Mouse (Mus musculus): ENCODE results near the gene Gsk3a.
A peak's percentile ranks its signal among the peaks of the same experiment; 100 is the strongest.

The Gsk3a gene

DNA sequence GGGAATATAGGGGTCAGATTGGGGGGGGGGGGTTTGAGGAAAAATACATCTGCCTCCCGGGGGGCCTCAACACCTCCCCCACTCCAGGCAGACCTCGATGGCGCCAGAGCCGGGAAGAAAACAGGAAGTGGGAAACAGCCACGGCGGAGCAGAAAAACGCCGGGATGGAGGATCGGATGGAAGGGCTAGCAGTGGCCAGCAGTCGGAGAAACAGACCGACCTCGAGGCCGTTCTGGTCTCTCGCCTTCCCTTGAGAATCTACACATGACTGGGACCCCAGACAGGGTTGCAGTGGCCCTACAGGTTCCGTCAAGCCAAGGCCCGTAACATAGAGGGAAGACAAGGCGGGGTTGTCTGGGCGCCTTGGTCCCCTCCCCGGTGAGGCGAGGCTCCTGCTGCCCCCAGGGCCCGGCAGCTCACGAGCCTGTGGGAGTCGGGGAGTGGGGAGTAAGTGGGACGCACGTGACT lies 11.2 kb upstream of the Gsk3a start:
- DNase-seq, result peak; percentile 78

DNA sequence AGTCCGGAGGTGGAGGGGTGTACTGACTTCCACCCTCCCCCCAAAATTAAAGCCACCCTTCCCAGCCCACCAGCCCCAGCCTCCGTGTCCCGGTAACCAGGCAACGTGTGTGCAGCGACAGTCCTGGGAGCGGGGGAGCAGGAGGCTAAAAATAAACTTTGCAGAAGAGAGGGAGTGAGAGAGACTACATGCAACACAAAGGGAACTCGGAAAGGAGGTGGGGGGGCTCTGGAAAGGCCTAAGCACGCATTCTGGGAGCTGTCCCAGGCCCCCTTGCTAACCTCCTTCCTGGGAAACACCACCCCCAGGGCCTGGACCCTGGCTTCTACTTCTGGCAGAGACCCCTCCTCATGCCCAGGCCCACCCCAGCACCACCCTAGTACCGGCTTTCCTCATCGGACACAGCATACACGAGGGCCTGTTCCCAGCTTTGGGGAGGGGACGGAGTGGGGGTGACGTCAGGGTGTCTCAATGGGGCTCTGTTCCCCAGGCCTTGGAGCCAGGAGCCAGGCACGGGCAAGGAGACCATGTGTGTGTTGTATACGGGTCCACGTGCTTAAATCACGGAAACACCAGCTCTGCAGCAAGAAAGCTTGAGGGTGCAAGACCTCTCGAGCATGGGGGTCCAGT lies 10.5 kb upstream of the Gsk3a start:
- DNase-seq, result peak; percentile 79

DNA sequence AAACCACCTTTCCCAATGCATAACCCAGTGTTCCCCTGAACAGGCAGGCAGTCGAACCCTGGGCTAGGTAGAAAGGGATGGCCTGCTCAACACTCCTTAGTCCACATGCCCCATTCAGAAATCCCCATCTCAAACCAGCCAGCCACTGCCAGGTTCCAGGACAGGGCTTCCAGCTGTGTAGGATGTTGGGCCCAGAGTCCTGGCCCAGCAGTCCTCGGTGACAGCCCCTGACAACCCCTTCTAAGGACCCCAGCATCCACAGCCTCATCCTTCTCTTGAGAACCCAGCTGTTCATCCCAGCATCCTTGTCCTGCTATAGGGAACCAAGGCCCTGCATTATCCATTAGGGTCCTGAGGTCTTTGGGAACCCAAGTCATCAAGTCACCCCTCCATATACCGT lies 9.8 kb upstream of the Gsk3a start:
- no peak for DNase-seq

DNA sequence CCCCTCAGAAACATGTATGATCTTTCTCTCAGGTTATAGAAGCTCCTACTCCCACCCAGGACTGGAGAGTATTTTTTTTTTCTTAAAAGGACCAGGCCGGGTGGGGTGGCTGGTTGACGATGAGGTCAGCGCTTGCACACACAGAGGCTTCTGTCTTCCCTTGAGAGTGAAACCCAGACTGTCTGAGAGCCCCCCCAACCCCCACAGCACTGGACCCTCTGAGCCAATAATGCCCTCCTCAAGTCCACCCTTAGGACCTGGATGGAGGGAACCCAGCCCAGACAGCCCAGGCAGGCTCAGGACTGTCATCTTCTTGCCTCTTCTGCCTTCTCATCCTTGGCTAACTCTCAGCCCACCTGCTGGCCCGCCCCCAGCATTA lies 9.1 kb upstream of the Gsk3a start:
- DNase-seq, result no peak

DNA sequence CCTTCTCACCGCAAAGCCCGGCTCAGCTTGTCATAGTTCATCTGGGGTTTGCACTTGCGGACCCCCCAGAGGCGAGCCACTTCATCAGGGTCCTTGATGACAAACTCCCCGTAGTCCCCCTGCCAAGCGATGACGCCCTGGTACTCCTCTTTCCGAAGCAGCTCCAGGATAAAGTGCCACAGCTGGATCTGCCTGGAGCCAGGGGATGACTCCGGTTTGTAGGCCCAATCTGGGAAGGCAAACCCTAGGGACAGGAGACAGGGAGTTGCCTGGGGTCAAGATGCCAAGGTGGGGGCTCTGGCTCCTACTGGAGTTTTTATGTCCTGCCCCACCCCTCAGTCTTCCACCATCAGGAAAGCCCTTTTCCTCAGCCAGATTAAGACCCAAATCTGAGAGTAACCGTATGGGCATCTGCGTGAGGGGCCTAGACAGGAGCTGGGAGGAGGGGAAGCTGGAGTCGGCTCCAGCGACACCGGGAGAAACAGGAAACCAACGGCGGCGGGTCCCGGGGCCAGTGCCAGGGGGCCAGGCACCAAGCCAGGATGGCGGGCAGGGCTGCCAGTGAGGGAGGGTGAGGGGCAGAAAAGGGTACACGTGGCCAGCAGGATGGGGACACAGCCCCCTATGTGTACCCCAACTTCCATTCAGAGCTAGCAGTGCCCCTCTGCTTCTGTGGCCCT lies 8.6 kb upstream of the Gsk3a start:
- no peak for DNase-seq

DNA sequence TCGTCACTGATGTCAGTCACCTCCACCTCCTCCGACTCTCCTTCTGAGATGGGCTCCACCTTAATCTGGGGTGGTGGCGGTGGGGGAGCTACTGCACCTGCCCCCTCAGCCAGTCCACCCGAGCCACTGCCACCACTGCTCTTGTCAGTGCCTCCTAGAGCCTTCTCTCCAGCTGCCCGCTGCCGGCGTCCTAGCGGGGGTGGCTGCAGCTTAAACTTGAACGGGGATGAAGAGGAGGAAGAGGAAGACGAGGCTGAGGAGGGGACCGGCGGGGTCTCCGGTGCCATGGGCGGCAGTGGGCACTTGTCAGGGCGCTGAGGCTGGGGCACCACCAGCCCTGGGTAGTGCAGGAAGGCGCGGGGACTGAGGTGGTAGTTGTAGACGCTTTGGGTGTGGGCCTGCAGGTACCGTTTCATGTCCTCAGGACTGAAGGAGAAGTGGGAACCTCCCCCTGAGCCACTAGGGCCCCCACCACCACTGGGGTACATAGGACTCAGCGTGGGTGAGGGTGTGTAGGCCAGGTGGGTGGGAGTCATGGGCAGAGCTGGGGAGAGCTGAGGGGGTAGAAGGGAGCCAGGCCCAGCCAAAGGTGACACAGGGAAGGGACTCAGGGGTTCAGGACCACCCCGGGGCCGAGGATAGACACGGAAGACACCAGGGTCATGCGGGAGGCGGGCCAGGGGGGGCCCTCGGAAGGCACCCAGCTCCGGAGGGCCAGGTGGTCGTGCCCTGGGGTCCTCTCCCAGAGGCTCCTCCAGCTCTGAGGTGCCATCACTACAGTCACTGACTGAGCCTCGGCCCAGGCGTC lies 7.1 kb upstream of the Gsk3a start:
- DNase-seq, result no peak

DNA sequence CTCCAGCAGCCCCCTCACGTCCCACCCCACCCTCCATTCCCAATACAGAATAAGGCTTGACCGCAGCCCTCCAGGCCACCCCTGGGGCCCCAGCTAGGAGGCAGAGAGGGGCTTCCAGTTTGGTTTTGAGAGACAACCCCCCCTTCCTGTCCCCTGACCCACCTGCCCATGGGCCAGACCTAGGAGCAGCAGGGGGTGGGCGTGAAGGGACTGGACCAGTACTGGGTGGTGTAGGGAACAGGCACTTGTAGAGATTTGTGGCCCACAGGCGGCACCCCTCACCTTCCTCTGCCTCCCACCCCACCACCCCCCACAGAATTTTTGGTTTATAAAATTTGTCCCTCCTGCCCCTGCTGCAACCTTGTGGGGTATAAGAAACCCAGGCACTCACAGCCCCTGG lies 5.7 kb upstream of the Gsk3a start:
- no peak for DNase-seq

DNA sequence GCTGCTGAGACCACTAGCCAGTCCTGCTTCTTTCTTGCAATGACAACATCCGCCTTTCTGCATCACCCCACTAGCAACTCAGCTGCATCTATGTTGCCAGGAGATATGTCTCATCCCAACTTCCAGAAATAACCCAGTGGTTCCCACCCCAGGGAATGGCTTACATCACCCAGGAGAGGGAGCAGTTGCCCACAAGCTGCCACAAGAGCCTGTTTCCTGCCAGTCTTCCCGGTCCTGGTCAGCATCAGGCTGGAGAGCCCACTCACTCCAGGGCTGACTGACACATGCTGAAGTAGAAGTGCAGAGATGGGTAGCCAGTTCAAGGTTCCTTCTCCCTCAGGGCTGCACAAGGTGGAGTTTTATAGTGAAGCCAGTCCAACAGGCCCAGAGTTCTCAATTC lies 3.4 kb upstream of the Gsk3a start:
- no peak for DNase-seq

DNA sequence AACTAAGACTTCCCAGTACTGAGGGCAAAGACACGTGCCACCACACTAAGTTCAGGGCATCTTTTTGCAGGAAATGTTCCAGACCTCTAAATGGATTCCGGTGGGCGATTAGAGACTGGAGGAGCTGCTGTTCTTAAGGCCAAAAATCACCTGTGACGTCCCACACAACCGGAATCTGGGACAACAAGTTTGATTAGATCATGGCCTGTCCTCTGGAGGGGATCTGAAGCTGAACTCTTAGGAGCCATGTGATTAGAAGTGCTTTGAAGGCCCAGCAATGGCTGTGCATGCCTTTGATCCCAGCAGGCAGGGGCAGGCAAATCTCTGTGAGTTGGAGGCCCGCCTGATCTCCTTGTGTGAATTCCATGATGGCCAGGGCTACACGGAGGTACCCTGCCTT lies 3.0 kb upstream of the Gsk3a start:
- DNase-seq, result no peak

DNA sequence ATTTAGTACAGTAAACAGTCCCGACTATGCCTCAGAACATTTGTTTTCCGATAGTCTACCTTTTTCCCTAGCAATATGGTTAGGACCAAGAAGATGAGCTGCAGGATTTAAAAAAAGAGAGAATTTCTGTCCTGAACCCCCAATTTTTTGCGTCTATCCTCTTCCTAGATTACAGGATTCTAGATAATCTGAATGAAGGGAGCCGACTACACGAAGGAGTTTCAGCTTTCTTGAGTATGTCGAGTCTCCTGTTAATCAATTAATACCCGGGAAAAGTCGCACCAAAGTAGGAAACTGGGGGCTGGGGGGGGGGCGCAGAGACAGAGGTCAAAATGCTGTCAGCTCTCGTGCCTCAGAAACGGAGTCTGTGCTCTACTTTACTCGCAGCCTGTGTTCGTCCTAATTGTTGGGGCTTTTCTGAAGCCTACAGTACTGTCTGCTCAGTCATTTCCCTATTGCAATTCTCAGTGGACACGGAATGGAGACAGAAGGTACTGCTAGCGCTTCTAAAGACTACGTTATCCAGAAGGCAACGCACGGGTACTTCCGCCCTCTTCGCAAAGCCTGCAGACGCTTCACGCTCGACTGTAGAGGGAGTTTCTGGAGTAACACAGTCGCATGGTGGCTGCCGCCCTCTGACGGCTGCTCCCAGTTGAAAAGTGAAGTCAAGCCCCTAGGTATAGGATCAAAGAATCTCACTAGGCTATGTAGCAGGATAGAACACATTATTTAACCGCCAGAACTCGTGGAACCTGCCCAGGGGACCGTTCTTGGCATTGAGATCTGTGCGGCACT lies 1.4 kb upstream of the Gsk3a start:
- DNase-seq, result peak; percentile 91

DNA sequence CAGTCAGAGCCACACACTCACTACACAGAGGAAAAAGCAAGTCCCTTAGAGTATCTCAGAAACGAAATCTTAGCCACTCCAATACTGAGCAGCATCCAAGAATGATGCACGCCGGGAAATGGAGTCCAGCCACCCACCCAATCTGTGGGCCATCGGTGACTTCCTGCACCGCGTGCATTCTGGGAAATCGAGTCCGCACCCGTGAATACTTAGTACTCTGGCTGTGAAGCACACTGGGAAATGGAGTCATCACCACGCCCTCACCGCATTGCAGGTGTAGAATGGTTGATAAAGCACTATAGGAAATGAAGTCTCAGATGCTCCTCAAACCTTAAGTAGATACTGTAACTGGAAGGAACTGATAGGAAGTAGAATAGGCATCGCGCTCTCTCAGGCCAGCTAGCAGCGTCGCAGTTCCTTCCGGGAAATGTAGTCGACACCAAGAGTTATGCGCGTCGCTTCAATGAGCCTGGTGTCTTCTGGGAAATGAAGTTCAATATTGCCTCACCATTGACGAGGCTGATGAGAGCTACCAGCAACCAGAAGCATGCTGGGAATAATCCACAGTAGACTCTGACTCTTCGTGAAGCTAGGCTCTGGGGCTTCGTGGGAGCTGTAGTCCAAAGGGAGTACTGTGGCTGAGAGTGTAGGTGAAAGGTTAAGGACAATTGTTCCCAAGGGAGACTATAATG lies 510 bp upstream of the Gsk3a start:
- DNase-seq, result peak; percentile 95

DNA sequence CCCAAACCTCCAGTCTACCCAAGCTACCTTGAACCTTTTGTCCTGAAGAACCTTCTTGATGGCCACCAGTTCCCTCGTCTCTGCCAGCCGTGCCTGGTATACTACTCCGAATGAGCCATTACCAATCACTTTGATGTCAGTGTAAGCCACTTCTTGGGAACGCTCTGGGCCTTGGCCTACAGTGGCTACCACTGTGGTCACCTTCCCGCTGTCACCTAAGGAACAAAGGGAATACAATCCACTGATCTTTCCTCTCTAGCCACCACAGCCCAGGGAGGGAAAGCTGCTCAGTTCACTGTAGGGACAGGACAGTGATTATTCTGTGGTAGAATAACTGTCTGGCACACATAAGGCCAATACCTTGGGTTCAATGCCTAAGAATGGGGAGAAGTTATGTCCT lies 2.1 kb downstream of the Gsk3a start:
- peak; percentile 47 for DNase-seq

DNA sequence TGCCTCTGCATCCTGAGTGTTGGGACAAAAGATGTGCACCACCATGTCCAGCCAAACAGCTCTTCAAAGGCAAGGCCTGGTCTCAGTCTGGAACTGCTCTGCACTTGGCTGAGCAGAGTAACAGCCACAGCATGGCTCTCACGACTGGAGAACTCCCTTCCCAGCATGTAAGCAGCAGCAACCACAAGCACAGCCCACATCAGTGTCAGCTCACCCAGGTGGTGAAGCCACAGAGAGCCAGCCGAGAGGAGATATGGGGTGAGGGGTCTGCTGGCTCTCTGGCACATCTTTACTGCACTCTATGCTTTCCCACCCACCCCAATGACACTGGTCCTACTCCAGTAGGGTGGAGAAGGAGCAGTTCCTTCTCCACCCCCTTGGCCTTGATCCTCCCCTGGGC lies 4.6 kb downstream of the Gsk3a start:
- no peak for DNase-seq

DNA sequence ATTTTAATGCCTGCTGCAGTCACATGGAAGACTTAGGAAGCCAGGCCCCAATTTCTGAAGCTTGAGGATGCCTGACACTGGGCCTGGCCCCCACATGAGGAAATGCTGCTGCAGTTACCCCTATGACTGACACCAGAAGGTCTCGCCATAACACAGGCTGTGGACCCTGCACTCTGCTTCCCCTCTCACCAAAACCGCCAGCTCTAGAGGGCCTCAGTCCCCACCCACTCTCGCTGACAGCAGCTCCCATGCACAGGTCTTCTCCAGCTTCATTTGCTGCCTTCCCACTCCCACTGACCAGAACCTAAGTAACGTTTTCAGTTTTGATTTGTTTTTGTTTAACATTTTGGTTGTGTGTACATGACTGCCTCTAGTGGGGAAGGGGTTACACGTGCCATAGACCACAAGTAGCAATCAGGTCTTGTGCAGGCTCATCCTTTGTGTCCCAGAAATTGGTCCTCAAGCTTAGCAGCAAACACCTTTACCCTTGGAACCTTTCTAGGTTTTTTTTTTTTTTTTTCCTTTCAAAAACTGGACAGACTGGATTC lies 5.5 kb downstream of the Gsk3a start:
- DNase-seq, result no peak

DNA sequence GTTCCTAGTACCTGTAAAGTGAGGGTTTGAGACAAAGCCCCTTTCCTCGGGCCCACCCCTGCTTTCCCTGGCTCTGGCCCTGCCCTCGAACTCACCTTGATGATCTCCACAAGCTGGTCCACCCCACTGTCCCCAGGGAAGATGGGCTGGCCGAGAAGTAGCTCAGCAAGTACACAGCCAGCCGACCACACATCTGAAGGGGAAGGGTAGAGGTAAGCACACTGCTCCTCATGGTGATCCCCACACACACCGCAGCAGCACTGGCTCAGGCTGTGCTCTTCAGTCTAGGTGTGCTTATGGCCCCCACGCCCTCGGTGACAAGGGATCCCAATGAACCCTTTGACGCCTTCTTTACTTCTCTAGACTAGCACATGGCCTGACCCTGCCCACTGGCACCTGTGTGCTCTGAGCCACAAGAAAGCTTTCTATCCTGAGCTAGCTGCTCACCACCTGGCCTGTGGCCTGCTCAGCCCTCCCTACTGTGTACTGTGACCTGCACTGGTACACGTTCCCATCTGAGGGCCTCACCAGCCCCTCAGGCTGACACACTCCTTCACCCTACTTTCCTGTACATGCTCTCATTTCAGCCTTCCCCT lies 6.9 kb downstream of the Gsk3a start:
- no peak for DNase-seq

DNA sequence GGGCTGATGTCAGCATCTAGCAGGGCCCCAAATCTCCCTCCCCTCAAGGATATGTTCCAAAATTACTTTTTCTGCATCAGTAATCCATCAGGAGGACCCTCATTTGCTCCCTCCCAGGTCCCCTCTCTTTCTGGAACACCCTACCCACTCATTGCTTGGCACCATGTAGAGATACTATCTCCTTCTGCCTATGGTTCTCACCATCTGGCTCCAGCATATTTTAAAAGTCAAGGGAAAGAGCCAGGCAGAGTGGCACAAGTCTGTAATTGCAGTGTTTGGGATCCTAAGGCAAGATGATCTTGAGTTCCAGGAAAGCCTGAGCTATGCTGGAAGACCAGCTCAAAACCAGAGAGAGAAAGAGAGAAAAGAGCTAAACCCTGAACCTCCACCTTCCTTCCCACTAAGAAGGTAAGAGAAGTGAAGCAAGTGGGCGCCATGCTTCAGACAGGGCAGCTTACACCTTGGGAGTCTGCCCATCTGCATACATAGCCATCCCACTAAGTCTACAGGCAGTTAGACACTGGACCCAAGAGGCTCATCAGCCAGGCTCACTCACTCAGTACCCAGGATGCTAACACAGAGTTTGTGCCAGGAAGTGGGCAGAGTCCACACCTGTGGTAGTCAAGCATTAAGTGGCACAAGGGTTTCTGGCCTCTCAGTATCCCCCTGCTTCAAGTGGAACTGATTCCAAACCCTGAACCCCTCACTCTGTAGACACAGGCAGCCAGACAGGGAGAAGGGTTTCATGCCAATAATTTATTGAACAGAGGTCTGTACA lies 9.9 kb downstream of the Gsk3a start:
- DNase-seq, result no peak

DNA sequence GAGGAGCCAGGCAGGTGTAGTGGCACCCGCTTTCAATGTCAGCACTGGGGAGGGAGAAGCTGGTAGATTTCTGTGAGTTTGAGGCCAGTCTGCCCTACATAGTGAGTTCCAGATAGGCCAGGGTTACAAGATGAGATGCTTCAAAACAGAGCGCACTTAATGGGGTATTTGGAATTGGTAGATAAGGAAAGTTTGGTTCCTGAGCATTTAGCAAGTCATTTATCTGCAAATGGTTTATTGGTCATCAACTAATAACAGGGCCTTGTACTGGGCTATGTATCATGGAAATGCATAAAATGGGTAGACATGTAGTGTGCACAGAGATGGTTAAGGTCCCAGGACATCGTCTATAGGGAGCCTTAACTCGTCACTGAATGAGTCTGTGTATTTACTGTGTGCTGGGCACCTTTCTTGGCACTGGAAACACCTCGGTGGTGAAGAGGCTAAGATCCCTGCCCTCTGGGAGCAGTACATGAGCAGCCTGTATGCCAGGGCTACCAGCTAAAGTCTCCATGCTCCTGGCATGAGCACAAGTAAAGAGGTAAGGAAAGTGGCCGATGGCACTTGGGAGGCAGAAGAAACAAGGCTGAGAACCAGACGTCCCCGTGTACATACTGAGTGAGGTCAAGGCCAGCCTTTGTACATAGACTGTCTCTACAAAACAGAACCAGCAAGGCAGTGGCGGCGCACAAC lies 15.2 kb downstream of the Gsk3a start:
- DNase-seq, result peak; percentile 49

DNA sequence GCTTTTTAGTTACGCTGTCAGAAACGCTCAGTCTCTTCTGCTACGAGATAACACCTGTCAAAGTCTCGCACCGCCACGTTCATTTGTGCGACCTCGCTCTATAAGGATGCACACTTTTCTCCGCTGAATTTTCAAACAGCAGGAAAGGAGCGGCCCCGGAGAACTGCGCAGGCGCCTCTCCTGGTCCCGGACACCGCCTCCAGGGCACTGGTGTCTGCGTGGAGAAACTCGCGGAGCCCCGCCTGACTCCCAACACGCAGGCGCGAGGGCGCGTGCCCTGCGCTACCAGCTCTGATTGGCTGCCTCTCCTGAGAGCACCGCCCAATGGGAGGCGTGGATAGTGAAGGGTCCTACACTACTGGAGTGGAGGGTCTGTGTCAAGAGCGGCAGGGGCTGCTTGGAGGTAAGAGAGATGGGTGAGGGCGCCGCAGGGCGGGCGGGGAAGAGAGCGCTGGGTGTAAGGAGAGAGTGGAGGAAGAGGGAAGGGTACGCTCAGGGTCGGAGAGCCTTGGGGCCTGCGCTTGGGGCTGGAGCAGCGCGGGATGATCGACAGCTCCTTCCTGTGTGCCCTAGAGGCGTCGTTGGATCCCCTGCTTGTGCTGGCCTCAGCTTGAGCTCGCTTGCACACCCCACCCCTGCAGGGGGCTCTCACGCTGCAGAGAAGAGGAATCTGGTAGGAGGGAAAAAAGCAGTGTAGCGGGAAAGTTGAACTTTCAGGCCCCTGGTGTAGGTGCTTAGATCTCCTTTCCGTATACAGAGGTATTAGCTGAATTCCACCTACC lies 16.4 kb downstream of the Gsk3a start, which contains the start of gene Zfp526:
Gene Zfp526, plus strand, starts transcription at position 324 of the 782 bp plus-strand sequence.
- peak; percentile 98 for DNase-seq

DNA sequence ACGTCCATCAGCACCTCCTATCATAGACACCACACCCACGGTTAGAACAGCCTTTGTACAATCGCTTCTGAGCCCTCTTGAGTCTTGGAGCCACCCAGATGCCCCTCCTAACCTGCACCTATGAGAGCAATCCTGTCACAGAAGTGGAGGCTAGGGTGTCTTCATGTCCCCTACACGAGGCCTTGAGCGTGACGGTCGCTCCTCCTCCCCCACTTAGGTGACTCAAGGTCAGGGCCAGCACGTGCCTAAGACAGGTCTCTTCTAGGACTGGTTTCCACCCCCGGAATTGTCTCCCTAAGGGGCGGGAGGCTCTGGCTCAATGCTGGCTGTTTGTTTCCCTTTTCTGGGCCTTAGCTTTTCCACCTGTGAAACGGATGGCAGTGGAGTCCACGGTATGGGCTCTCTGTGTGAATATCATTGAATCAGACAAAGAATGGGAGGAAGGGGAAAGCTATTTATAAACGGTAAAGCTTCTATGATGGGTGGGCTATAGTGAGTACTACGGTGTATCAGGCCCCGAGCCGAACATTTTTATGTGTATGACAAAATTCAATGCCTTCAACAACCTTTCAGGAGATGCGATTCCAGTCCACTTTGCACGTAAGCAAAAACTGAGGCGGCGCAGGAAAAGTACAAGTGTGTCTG lies 17.1 kb downstream of the Gsk3a start, which contains the start of gene Dedd2:
Gene Dedd2, minus strand, starts transcription at position 159 of the 645 bp plus-strand sequence.
- DNase-seq, result peak; percentile 70
